8 mouse cellular contexts compared by ENCODE assay signal in genomic region chr7:44985595-44986191, GRCm38 (mm10). TPM values are rescaled to one million over a fixed set of nuclear protein-coding genes. Genes with fewer than 3 reads are reported as not detected.
DNase-seq lines count a peak whose midpoint lies in the region; ATAC-seq lines count a peak whose summit lies in the region.

No protein-coding gene starts in this region.

- peaks cover 59% of the 10 kb centered on the region for H3K4me1 ChIP-seq in megakaryocyte, embryonic 14.5 days
- H3K4me1 ChIP-seq in intestine, embryonic 15.5 days (replicated peaks), result peaks cover 27% of the 10 kb centered on the region
- H3K4me1 ChIP-seq in limb, embryonic 12.5 days (replicated peaks), result peaks cover 38% of the 10 kb centered on the region
- H3K4me1 ChIP-seq in midbrain, embryonic 14.5 days (ENCODE audit: control insufficient read depth, insufficient read depth, low read length), result peaks cover 31% of the 10 kb centered on the region

- H3K9me3 ChIP-seq in megakaryocyte, embryonic 14.5 days, result no peaks in the 10 kb centered on the region
- no peaks in the 10 kb centered on the region for H3K9me3 ChIP-seq in intestine, embryonic 15.5 days
- H3K9me3 ChIP-seq in limb, embryonic 12.5 days, result no peaks in the 10 kb centered on the region
- H3K9me3 ChIP-seq in midbrain, embryonic 14.5 days (ENCODE audit: control insufficient read depth, low read length), result no peaks in the 10 kb centered on the region

- H3K36me3 ChIP-seq in megakaryocyte, embryonic 14.5 days (replicated peaks; ENCODE audit: low read length), result peaks cover 47% of the 10 kb centered on the region
- H3K36me3 ChIP-seq in intestine, embryonic 15.5 days, result peaks cover 14% of the 10 kb centered on the region
- H3K36me3 ChIP-seq in limb, embryonic 12.5 days, result peaks cover 52% of the 10 kb centered on the region
- H3K36me3 ChIP-seq in midbrain, embryonic 14.5 days (ENCODE audit: control insufficient read depth, insufficient read depth, low read length), result peaks cover 25% of the 10 kb centered on the region

- ATAC-seq in megakaryocyte, adult 5-6 weeks (ENCODE audit: poor library complexity, severe bottlenecking), result no peak
- ATAC-seq in intestine, embryonic 15.5 days, result peak; percentile 7
- ATAC-seq in limb, embryonic 12.5 days (ENCODE audit: insufficient number of reproducible peaks, insufficient read depth, low FRiP score, low TSS enrichment, low read depth), result no peak
- peak; percentile 10 for ATAC-seq in midbrain, embryonic 14.5 days (ENCODE audit: low FRiP score, low TSS enrichment)

- no peaks in the 10 kb centered on the region for H3K27me3 ChIP-seq in megakaryocyte, embryonic 14.5 days (replicated peaks)
- no peaks in the 10 kb centered on the region for H3K27me3 ChIP-seq in intestine, embryonic 15.5 days (replicated peaks)
- H3K27me3 ChIP-seq in limb, embryonic 12.5 days, result no peaks in the 10 kb centered on the region
- no peaks in the 10 kb centered on the region for H3K27me3 ChIP-seq in midbrain, embryonic 14.5 days (ENCODE audit: control insufficient read depth, insufficient read depth, low read length)

- peak overlapping the region; percentile 91 for H3K4me3 ChIP-seq in megakaryocyte, embryonic 14.5 days (replicated peaks)
- H3K4me3 ChIP-seq in intestine, embryonic 15.5 days (replicated peaks), result peak overlapping the region; percentile 97
- peak overlapping the region; percentile 93 for H3K4me3 ChIP-seq in limb, embryonic 12.5 days (replicated peaks)
- peak overlapping the region; percentile 94 for H3K4me3 ChIP-seq in midbrain, embryonic 14.5 days (replicated peaks; ENCODE audit: low read depth, low read length)

- H3K27ac ChIP-seq in intestine, embryonic 15.5 days, result peak overlapping the region; percentile 96
- H3K27ac ChIP-seq in limb, embryonic 12.5 days, result peak overlapping the region; percentile 95
- H3K27ac ChIP-seq in midbrain, embryonic 14.5 days (replicated peaks; ENCODE audit: low read depth, low read length), result peak overlapping the region; percentile 94

- peak overlapping the region; percentile 97 for H3K9ac ChIP-seq in intestine, embryonic 15.5 days
- H3K9ac ChIP-seq in limb, embryonic 12.5 days (replicated peaks), result peak overlapping the region; percentile 96
- H3K9ac ChIP-seq in midbrain, embryonic 14.5 days (replicated peaks; ENCODE audit: low read length), result peak overlapping the region; percentile 94

- peak overlapping the region; percentile 70 for H3K4me2 ChIP-seq in intestine, embryonic 15.5 days (replicated peaks)
- H3K4me2 ChIP-seq in limb, embryonic 12.5 days, result peak overlapping the region; percentile 68
- peak overlapping the region; percentile 69 for H3K4me2 ChIP-seq in midbrain, embryonic 14.5 days (ENCODE audit: low read length)

- under 1% methylated on average over 44 of the region's 45 CpGs for WGBS in intestine, embryonic 15.5 days
- under 1% methylated on average over 44 of the region's 45 CpGs for WGBS in limb, embryonic 12.5 days
- 1% methylated on average over 44 of the region's 45 CpGs for WGBS in midbrain, embryonic 14.5 days

- peak; percentile 50 to 61 for DNase-seq in cerebellum, postnatal 36 days
- DNase-seq in gastrocnemius, postnatal 25 days, result peak; percentile 73
- DNase-seq in midbrain, embryonic 14.5 days, result peak; percentile 77
- DNase-seq in spleen, postnatal 36 days (ENCODE audit: low spot score in 2 of 2), result peak; percentile 48 to 68

RNA-seq across cellular contexts. Expression of gene Prmt1, which starts 0.7 kb away (rescaled TPM):
- polyA plus RNA-seq in megakaryocyte, embryonic 14.5 days (2012; ENCODE audit: insufficient read depth, low replicate concordance), result 7.0 and 74.9 TPM in 2 replicates
- 48.4 and 55.7 TPM in 2 replicates for total RNA-seq in megakaryocyte, adult 5-6 weeks (2015)
- total RNA-seq in megakaryocyte, adult 5-6 weeks (2017), result 40.0 and 42.9 TPM in 2 replicates
- 100 to 1,000 TPM; 119 to 142 TPM for total RNA-seq in gastrocnemius, postnatal 25 days (2021)
- polyA plus RNA-seq in intestine, embryonic 15.5 days (2015; fragmentation: Nextera tagmentation; extraction: Ambion mirVana), result 449 and 456 TPM in 2 replicates
- polyA plus RNA-seq in limb, embryonic 12.5 days (2016; fragmentation: Nextera tagmentation; extraction: Ambion mirVana), result 704 and 706 TPM in 2 replicates
- polyA plus RNA-seq in midbrain, embryonic 14.5 days (2014; fragmentation: Nextera tagmentation; extraction: Ambion mirVana), result 236 and 281 TPM in 2 replicates

RNA-seq across cellular contexts. Expression of gene Cpt1c, which starts 11.0 kb away (rescaled TPM):
- 0.82 TPM in 1 of 2 replicates, not detected in the other for polyA plus RNA-seq in megakaryocyte, embryonic 14.5 days (2012; ENCODE audit: insufficient read depth, low replicate concordance)
- not detected in 2 replicates for total RNA-seq in megakaryocyte, adult 5-6 weeks (2015)
- 0.12 TPM in 1 of 2 replicates, not detected in the other for total RNA-seq in megakaryocyte, adult 5-6 weeks (2017)
- 1 to 10 TPM; 1.6 to 2.0 TPM for total RNA-seq in gastrocnemius, postnatal 25 days (2021)
- polyA plus RNA-seq in intestine, embryonic 15.5 days (2015; fragmentation: Nextera tagmentation; extraction: Ambion mirVana), result 16.1 and 16.5 TPM in 2 replicates
- 27.8 and 29.9 TPM in 2 replicates for polyA plus RNA-seq in limb, embryonic 12.5 days (2016; fragmentation: Nextera tagmentation; extraction: Ambion mirVana)
- 50.1 and 52.3 TPM in 2 replicates for polyA plus RNA-seq in midbrain, embryonic 14.5 days (2014; fragmentation: Nextera tagmentation; extraction: Ambion mirVana)

RNA-seq across cellular contexts. Expression of gene Irf3, which starts 11.8 kb away (rescaled TPM):
- 44.2 and 87.0 TPM in 2 replicates for polyA plus RNA-seq in megakaryocyte, embryonic 14.5 days (2012; ENCODE audit: insufficient read depth, low replicate concordance)
- 60.8 and 76.8 TPM in 2 replicates for total RNA-seq in megakaryocyte, adult 5-6 weeks (2015)
- 84.8 and 89.4 TPM in 2 replicates for total RNA-seq in megakaryocyte, adult 5-6 weeks (2017)
- total RNA-seq in gastrocnemius, postnatal 25 days (2021), result 10 to 100 TPM; 16.1 to 20.9 TPM
- polyA plus RNA-seq in intestine, embryonic 15.5 days (2015; fragmentation: Nextera tagmentation; extraction: Ambion mirVana), result 89.9 and 99.6 TPM in 2 replicates
- polyA plus RNA-seq in limb, embryonic 12.5 days (2016; fragmentation: Nextera tagmentation; extraction: Ambion mirVana), result 90.9 and 97.2 TPM in 2 replicates
- 46.7 and 54.0 TPM in 2 replicates for polyA plus RNA-seq in midbrain, embryonic 14.5 days (2014; fragmentation: Nextera tagmentation; extraction: Ambion mirVana)

RNA-seq across cellular contexts. Expression of gene Bcl2l12, which starts 12.8 kb away (rescaled TPM):
- 44.7 and 73.7 TPM in 2 replicates for polyA plus RNA-seq in megakaryocyte, embryonic 14.5 days (2012; ENCODE audit: insufficient read depth, low replicate concordance)
- 16.8 and 18.7 TPM in 2 replicates for total RNA-seq in megakaryocyte, adult 5-6 weeks (2015)
- total RNA-seq in megakaryocyte, adult 5-6 weeks (2017), result 14.1 and 17.7 TPM in 2 replicates
- 1 to 10 TPM; 7.4 to 9.6 TPM for total RNA-seq in gastrocnemius, postnatal 25 days (2021)
- polyA plus RNA-seq in intestine, embryonic 15.5 days (2015; fragmentation: Nextera tagmentation; extraction: Ambion mirVana), result 37.3 and 43.6 TPM in 2 replicates
- polyA plus RNA-seq in limb, embryonic 12.5 days (2016; fragmentation: Nextera tagmentation; extraction: Ambion mirVana), result 87.3 and 96.8 TPM in 2 replicates
- 11.8 and 15.4 TPM in 2 replicates for polyA plus RNA-seq in midbrain, embryonic 14.5 days (2014; fragmentation: Nextera tagmentation; extraction: Ambion mirVana)

RNA-seq across cellular contexts. Expression of gene Scaf1, which starts 30.5 kb away (rescaled TPM):
- 219 and 387 TPM in 2 replicates for polyA plus RNA-seq in megakaryocyte, embryonic 14.5 days (2012; ENCODE audit: insufficient read depth, low replicate concordance)
- 22.2 and 23.0 TPM in 2 replicates for total RNA-seq in megakaryocyte, adult 5-6 weeks (2015)
- 9.6 and 12.2 TPM in 2 replicates for total RNA-seq in megakaryocyte, adult 5-6 weeks (2017)
- 10 to 100 TPM; 35.8 to 38.1 TPM for total RNA-seq in gastrocnemius, postnatal 25 days (2021)
- 32.0 and 33.6 TPM in 2 replicates for polyA plus RNA-seq in intestine, embryonic 15.5 days (2015; fragmentation: Nextera tagmentation; extraction: Ambion mirVana)
- polyA plus RNA-seq in limb, embryonic 12.5 days (2016; fragmentation: Nextera tagmentation; extraction: Ambion mirVana), result 42.1 and 46.9 TPM in 2 replicates
- polyA plus RNA-seq in midbrain, embryonic 14.5 days (2014; fragmentation: Nextera tagmentation; extraction: Ambion mirVana), result 60.6 and 61.2 TPM in 2 replicates

Comparison
In these comparisons a context has a peak if more than half of its experiments do, and no peak if none do; other contexts are left out.
1. ATAC-seq: peak in intestine, embryonic 15.5 days (single experiment) and midbrain, embryonic 14.5 days (single experiment); none in megakaryocyte, adult 5-6 weeks (single experiment) and limb, embryonic 12.5 days (single experiment).
2. Peak in every context shown above with its lines, with median percentiles within 50 percentile points of each other: H3K4me3 ChIP-seq, DNase-seq, H3K27ac ChIP-seq, H3K4me2 ChIP-seq and H3K9ac ChIP-seq.